ENCODE assay signal across 17 mouse cellular contexts in the genomic region with DNA sequence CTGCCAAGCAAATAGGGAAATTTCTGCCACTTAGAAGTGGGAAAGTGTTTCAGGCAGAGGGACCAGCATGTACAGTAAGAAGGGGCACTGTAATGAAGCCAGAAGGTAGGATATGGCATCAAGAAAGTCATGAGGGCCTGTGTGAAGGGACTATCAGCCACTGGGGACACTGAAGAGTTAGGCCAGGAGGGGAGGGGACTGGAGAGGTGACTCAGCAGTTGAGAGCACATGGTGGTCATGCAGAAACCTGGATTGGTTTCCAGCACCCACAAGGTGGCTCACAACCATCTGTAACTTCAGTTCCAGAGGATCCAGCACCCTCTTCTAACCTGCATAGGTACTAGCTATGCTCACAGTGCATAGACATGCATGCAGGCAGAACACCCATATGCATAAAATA. TPM values are rescaled to one million over a fixed set of nuclear protein-coding genes. Genes with fewer than 3 reads are reported as not detected.
DNase-seq lines count a peak whose midpoint lies in the region; ATAC-seq and TF ChIP-seq lines count a peak whose summit lies in the region.
"Had no signal": no experiment of that assay in that cellular context is flagged by ENCODE, and none has a peak within 500 bp of the region (broad histone marks: within the 10 kb centered on the region; RNA-seq: fewer than 3 reads in every experiment).

No protein-coding gene starts in this region.

- TF ChIP-seq CTCF in forebrain, postnatal 0 days (IDR thresholded peaks at IDR 0.05; ENCODE audit: low read depth) = peak; percentile 31; the same call in 1 of the 2 replicates
- peak; percentile 21 for TF ChIP-seq CTCF in layer of hippocampus, adult 2 months (conservative IDR thresholded peaks at IDR 0.05)

- DNase-seq in forebrain, postnatal 0 days = no peak
- no peak for DNase-seq in layer of hippocampus, adult 2 months (ENCODE audit: low spot score in 2 of 2)
- DNase-seq in layer of hippocampus, adult 11-12 months (ENCODE audit: low spot score) = no peak
- DNase-seq in ES-CJ7 (ENCODE audit: low read depth, low spot score) = peak; percentile 42
- DNase-seq in spleen, adult 12 weeks (ENCODE audit: low spot score) = no peak
- DNase-seq in kidney, postnatal 36 days = no peak
- DNase-seq: cerebellum, adult 8-10 months; gastrocnemius, postnatal 14 days; kidney, adult 9 months; lung, postnatal 36 days; thymus, postnatal 4 days had no signal

- ATAC-seq in forebrain, postnatal 0 days = no peak
- ATAC-seq in forebrain, embryonic 12.5 days (ENCODE audit: low FRiP score) = no peak
- ATAC-seq in granulocyte monocyte progenitor cell, adult 5-6 weeks (replicated peaks; ENCODE audit: poor library complexity, severe bottlenecking) = peak; percentile 31; the same call in 1 of the 2 replicates
- ATAC-seq: inflammation-experienced regulatory T-cells, adult 6 months had no signal

- no peak overlapping the region for H3K9ac ChIP-seq in forebrain, postnatal 0 days
- H3K9ac ChIP-seq in forebrain, embryonic 12.5 days = no peak overlapping the region
- H3K9ac ChIP-seq: hindbrain, embryonic 12.5 days had no signal

- no peaks in the 10 kb centered on the region for H3K9me3 ChIP-seq in forebrain, postnatal 0 days (ENCODE audit: low read length)
- no peaks in the 10 kb centered on the region for H3K9me3 ChIP-seq in forebrain, embryonic 12.5 days
- H3K9me3 ChIP-seq: embryonic facial prominence, embryonic 10.5 days; hindbrain, embryonic 12.5 days had no signal

- H3K27me3 ChIP-seq in forebrain, postnatal 0 days (ENCODE audit: insufficient read depth, low read length) = no peaks in the 10 kb centered on the region
- no peaks in the 10 kb centered on the region for H3K27me3 ChIP-seq in forebrain, embryonic 12.5 days
- H3K27me3 ChIP-seq: hindbrain, embryonic 12.5 days had no signal

- H3K4me2 ChIP-seq in forebrain, postnatal 0 days (ENCODE audit: low read depth) = no peak overlapping the region
- H3K4me2 ChIP-seq in forebrain, embryonic 12.5 days = no peak overlapping the region
- H3K4me2 ChIP-seq: hindbrain, embryonic 12.5 days; midbrain, embryonic 11.5 days had no signal

- peaks cover 12% of the 10 kb centered on the region for H3K4me1 ChIP-seq in forebrain, postnatal 0 days (ENCODE audit: insufficient read depth)
- H3K4me1 ChIP-seq in forebrain, embryonic 12.5 days = peaks cover 36% of the 10 kb centered on the region

- no peaks in the 10 kb centered on the region for H3K36me3 ChIP-seq in forebrain, postnatal 0 days (ENCODE audit: insufficient read depth)
- H3K36me3 ChIP-seq in forebrain, embryonic 12.5 days (replicated peaks) = no peaks in the 10 kb centered on the region
- H3K36me3 ChIP-seq: hindbrain, embryonic 12.5 days had no signal

- no peak overlapping the region for H3K4me3 ChIP-seq in forebrain, postnatal 0 days (ENCODE audit: low read depth, low read length)
- H3K4me3 ChIP-seq in forebrain, embryonic 12.5 days (replicated peaks) = no peak overlapping the region
- no peak overlapping the region for H3K4me3 ChIP-seq in layer of hippocampus, adult 2 months
- H3K4me3 ChIP-seq: embryonic facial prominence, embryonic 10.5 days; hindbrain, embryonic 12.5 days had no signal

- no peak overlapping the region for H3K27ac ChIP-seq in forebrain, postnatal 0 days (ENCODE audit: low read depth, low read length)
- no peak overlapping the region for H3K27ac ChIP-seq in forebrain, embryonic 12.5 days
- 0 out of 2 replicates have a peak overlapping the region, but pooled peaks have one; percentile 18 for H3K27ac ChIP-seq in layer of hippocampus, adult 2 months
- H3K27ac ChIP-seq: embryonic facial prominence, embryonic 10.5 days; hindbrain, embryonic 12.5 days had no signal

RNA-seq across cellular contexts. Expression of a gene that starts 32.4 kb away (rescaled TPM):
- 50.9 and 60.7 TPM in 2 replicates for total RNA-seq in forebrain, postnatal 0 days (2014; rRNA removed)
- polyA plus RNA-seq in forebrain, postnatal 0 days (2015; fragmentation: Nextera tagmentation; extraction: Ambion mirVana) = 16.6 and 21.2 TPM in 2 replicates
- 34.2 and 35.1 TPM in 2 replicates for polyA plus RNA-seq in forebrain, embryonic 12.5 days (2016; fragmentation: Nextera tagmentation; extraction: Ambion mirVana)
- 10 to 100 TPM; 78.1 to 89.7 TPM for total RNA-seq in layer of hippocampus, adult 2 months (2021)
- total RNA-seq in granulocyte monocyte progenitor cell, adult 5-6 weeks (2014; fragmentation: Nextera tagmentation) = 37.5 and 52.4 TPM in 2 replicates
- 11.0 and 13.3 TPM in 2 replicates for total RNA-seq in granulocyte monocyte progenitor cell, adult 5-6 weeks (2017)
